8 mouse cellular contexts compared by ENCODE assay signal in the genomic region with DNA sequence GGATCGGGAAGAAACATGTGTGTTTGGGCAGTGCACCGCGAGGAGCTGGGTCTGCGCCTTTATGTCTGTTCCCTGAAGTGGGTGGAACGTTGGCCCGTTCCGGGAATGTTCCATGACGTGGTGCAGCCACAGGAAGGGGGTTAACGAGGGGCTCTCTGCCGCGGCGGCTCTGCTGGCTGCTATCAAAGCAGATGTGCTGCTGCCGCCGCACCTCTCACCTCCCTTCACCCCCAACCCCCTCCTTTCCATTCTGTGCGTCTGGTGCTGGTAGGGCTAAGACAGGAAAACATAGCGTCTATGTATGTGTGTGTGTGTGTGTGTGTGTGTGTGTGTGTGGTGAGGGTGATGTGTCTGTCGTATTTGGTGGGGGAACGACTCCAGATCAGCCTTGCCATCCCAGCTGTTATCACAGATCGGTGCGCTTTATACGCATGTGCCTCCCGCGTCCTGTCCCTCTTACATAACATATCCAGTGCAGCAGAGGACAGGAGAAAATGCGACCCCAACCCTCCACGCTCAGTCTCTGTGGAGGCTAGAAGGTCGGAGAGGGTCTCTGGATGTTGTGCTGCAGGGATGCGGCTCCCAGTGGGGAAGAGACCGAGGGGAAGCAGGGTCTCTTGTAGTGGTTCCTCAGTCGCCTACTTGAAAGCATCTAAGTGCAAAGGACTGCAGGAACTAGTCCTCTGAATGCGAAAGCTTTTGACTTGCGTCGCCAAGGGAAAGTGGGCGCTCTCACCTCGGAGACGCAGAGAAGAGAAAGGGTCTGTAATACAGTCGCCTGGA. TPM values are rescaled to one million over a fixed set of nuclear protein-coding genes. Genes with fewer than 3 reads are reported as not detected.
DNase-seq lines count a peak whose midpoint lies in the region; ATAC-seq and TF ChIP-seq lines count a peak whose summit lies in the region.

No protein-coding gene starts in this region.

- H3K4me2 ChIP-seq in forebrain, embryonic 12.5 days, result peak overlapping the region; percentile 99
- peak overlapping the region; percentile 98 for H3K4me2 ChIP-seq in heart, embryonic 16.5 days (ENCODE audit: low read depth, low read length)
- peak overlapping the region; percentile 81 for H3K4me2 ChIP-seq in liver, embryonic 13.5 days

- TF ChIP-seq CTCF in brain, embryonic 14.5 days (IDR thresholded peaks at IDR 0.05; ENCODE audit: borderline replicate concordance, extremely low read depth, insufficient read depth, insufficient read length), result no peak

- H3K27ac ChIP-seq in forebrain, embryonic 12.5 days, result peak overlapping the region; percentile 96
- peak overlapping the region; percentile 99 for H3K27ac ChIP-seq in heart, embryonic 16.5 days (ENCODE audit: low read length)
- H3K27ac ChIP-seq in liver, embryonic 13.5 days, result peak overlapping the region; percentile 59

- ATAC-seq in forebrain, embryonic 12.5 days (ENCODE audit: low FRiP score), result peak; percentile 62
- peak; percentile 49 for ATAC-seq in heart, embryonic 16.5 days (replicated peaks; ENCODE audit: extremely low read depth, insufficient read depth, low FRiP score)
- ATAC-seq in liver, embryonic 13.5 days (ENCODE audit: low read depth), result 0 out of 2 replicates have a peak, but pooled peaks have one; percentile 2

- WGBS in forebrain, embryonic 12.5 days, result under 1% methylated on average over 36 of the region's 36 CpGs
- under 1% methylated on average over 36 of the region's 36 CpGs for WGBS in heart, embryonic 16.5 days
- WGBS in liver, embryonic 13.5 days (ENCODE audit: insufficient replicate concordance), result 1% methylated on average over 36 of the region's 36 CpGs

- H3K27me3 ChIP-seq in forebrain, embryonic 12.5 days, result peaks cover 4% of the 10 kb centered on the region; the same call in 1 of the 2 replicates
- no peaks in the 10 kb centered on the region for H3K27me3 ChIP-seq in heart, embryonic 16.5 days (ENCODE audit: control insufficient read depth, insufficient read depth, low read length)
- peaks cover 72% of the 10 kb centered on the region for H3K27me3 ChIP-seq in liver, embryonic 13.5 days
- H3K27me3 ChIP-seq in splenic B cell, adult 2 months (ENCODE audit: control insufficient read depth, insufficient read depth, low read length, poor library complexity, severe bottlenecking), result no peaks in the 10 kb centered on the region

- H3K4me1 ChIP-seq in forebrain, embryonic 12.5 days, result peaks cover 7% of the 10 kb centered on the region
- H3K4me1 ChIP-seq in heart, embryonic 16.5 days (ENCODE audit: control insufficient read depth, insufficient read depth, low read length), result 0 out of 2 replicates have a peak, but pooled peaks cover 2% of the 10 kb centered on the region
- H3K4me1 ChIP-seq in liver, embryonic 13.5 days (replicated peaks), result peaks cover 28% of the 10 kb centered on the region

- no peak; the same call in 1 of the 2 replicates for TF ChIP-seq POLR2A in brain, embryonic 14.5 days (IDR thresholded peaks at IDR 0.05; ENCODE audit: borderline replicate concordance, extremely low read depth, insufficient read depth, insufficient read length, poor library complexity, severe bottlenecking)

- DNase-seq in B cell, adult 2 months, result peak; percentile 72 to 78
- peak; percentile 92 for DNase-seq in brain, embryonic 14.5 days (ENCODE audit: low read depth)
- DNase-seq in kidney, postnatal 25 days, result peak; percentile 84 to 94
- DNase-seq in liver, embryonic 13.5 days, result peak; percentile 8
- peak; percentile 85 to 87 for DNase-seq in natural killer cell, adult 2 months (ENCODE audit: low spot score in 2 of 2)
- DNase-seq in splenic B cell, adult 2 months (ENCODE audit: low read depth, low spot score), result peak; percentile 82

- peak overlapping the region; percentile 84 for H3K9ac ChIP-seq in forebrain, embryonic 12.5 days
- peak overlapping the region; percentile 92 for H3K9ac ChIP-seq in heart, embryonic 16.5 days (ENCODE audit: low read length)
- H3K9ac ChIP-seq in liver, embryonic 13.5 days, result peak overlapping the region; percentile 64

- H3K36me3 ChIP-seq in forebrain, embryonic 12.5 days (replicated peaks), result no peaks in the 10 kb centered on the region
- H3K36me3 ChIP-seq in heart, embryonic 16.5 days (ENCODE audit: control insufficient read depth, insufficient read depth), result no peaks in the 10 kb centered on the region
- H3K36me3 ChIP-seq in liver, embryonic 13.5 days, result no peaks in the 10 kb centered on the region
- H3K36me3 ChIP-seq in splenic B cell, adult 2 months (ENCODE audit: control insufficient read depth, insufficient read depth, low read length, poor library complexity, severe bottlenecking), result 0 out of 2 replicates have a peak, but pooled peaks cover 3% of the 10 kb centered on the region

- no peaks in the 10 kb centered on the region for H3K9me3 ChIP-seq in forebrain, embryonic 12.5 days
- no peaks in the 10 kb centered on the region for H3K9me3 ChIP-seq in heart, embryonic 16.5 days (replicated peaks; ENCODE audit: control insufficient read depth, low read length)
- no peaks in the 10 kb centered on the region for H3K9me3 ChIP-seq in liver, embryonic 13.5 days (replicated peaks)

- peak overlapping the region; percentile 76 for H3K4me3 ChIP-seq in forebrain, embryonic 12.5 days (replicated peaks)
- H3K4me3 ChIP-seq in heart, embryonic 16.5 days (ENCODE audit: low read length), result peak overlapping the region; percentile 92
- peak overlapping the region; percentile 63 for H3K4me3 ChIP-seq in liver, embryonic 13.5 days (replicated peaks)

RNA-seq across cellular contexts. Expression of a gene that starts 1.8 kb away (rescaled TPM):
- 18.0 and 18.6 TPM in 2 replicates for polyA plus RNA-seq in brain, embryonic 14.5 days (2012; rRNA removed)
- polyA plus RNA-seq in forebrain, embryonic 12.5 days (2016; fragmentation: Nextera tagmentation; extraction: Ambion mirVana), result 4.5 and 5.2 TPM in 2 replicates
- polyA plus RNA-seq in heart, embryonic 16.5 days (2015; fragmentation: Nextera tagmentation; extraction: Ambion mirVana), result 5.1 and 5.7 TPM in 2 replicates
- 0.43 and 0.63 TPM in 2 replicates for polyA plus RNA-seq in liver, embryonic 13.5 days (2015; fragmentation: Nextera tagmentation; extraction: Ambion mirVana)

Comparison
In these comparisons a context has a peak if more than half of its experiments do, and no peak if none do; other contexts are left out.
1. Peak in every context shown above with its lines: DNase-seq, ATAC-seq, H3K4me3 ChIP-seq and H3K27ac ChIP-seq.
2. DNase-seq: peak in every context shown above with its lines; median percentile 92 in brain, embryonic 14.5 days; 89 in kidney, postnatal 25 days; 86 in natural killer cell, adult 2 months; 82 in splenic B cell, adult 2 months; 75 in B cell, adult 2 months; 8 in liver, embryonic 13.5 days.
3. ATAC-seq: peak in every context shown above with its lines; median percentile 62 in forebrain, embryonic 12.5 days; 49 in heart, embryonic 16.5 days; 2 in liver, embryonic 13.5 days.